Mouse (Mus musculus): ENCODE results near the gene Cacna2d2. TPM values are rescaled to one million over a fixed set of nuclear protein-coding genes. Genes with fewer than 3 reads are reported as not detected.

Gene Cacna2d2
- total and polyA plus RNA-seq, 3 experiments = 0.67 TPM; not detected in 2

- no peak for TF ChIP-seq RAD21 (IDR thresholded peaks at IDR 0.05; ENCODE audit: low read depth, low read length)
Observed at GRCm38 (mm10) chr9:107554319-107554825, 155.0 kb downstream of the Cacna2d2 start (continued).

- no peaks in the 10 kb centered on the region for H3K9me3 ChIP-seq (replicated peaks; ENCODE audit: insufficient read depth, low read length)
- H3K36me3 ChIP-seq (ENCODE audit: control insufficient read depth in 1 of 2, insufficient read depth in 2 of 2, low read length in 2 of 2) = peaks cover 7 to 29% of the 10 kb centered on the region in 2 experiments; a peak in 3 of 4 replicates
- no peaks in the 10 kb centered on the region for H3K27me3 ChIP-seq (ENCODE audit: control insufficient read depth in 1 of 2, insufficient read depth in 2 of 2, low read length in 2 of 2)
- peak overlapping the region; percentile 94 for H3K9ac ChIP-seq (ENCODE audit: control insufficient read depth, low read depth, low read length, poor library complexity, severe bottlenecking)
- peak overlapping the region; percentile 82 to 91 for H3K4me3 ChIP-seq (ENCODE audit: control insufficient read depth in 1 of 2, insufficient read depth in 1 of 2, low read depth in 2 of 2, low read length in 2 of 2)
- peaks cover 10 to 33% of the 10 kb centered on the region in 2 experiments for H3K4me1 ChIP-seq (ENCODE audit: control insufficient read depth in 1 of 2, insufficient read depth in 2 of 2, low read length in 2 of 2)
- TF ChIP-seq MAZ (IDR thresholded peaks at IDR 0.05; ENCODE audit: low read depth, low read length) (no peak), SIN3A (IDR thresholded peaks at IDR 0.05; ENCODE audit: low read length) (peak; percentile 25; the same call in 1 of the 2 replicates), RCOR1 (IDR thresholded peaks at IDR 0.05; ENCODE audit: low read depth, low read length) (peak; percentile 55; the same call in 1 of the 2 replicates), MEF2A (IDR thresholded peaks at IDR 0.05; ENCODE audit: extremely low read depth, insufficient replicate concordance, low read depth, low read length, poor library complexity, severe bottlenecking) (no peak), RAD21 (IDR thresholded peaks at IDR 0.05; ENCODE audit: low read depth, low read length) (no peak)
- peak; percentile 84 for DNase-seq (ENCODE audit: low read depth, low spot score)
- peaks cover 35% of the 10 kb centered on the region for H3K79me2 ChIP-seq (ENCODE audit: control insufficient read depth, insufficient read depth, low read length, poor library complexity)
- H3K27ac ChIP-seq (ENCODE audit: control insufficient read depth, low read depth, low read length) = peak overlapping the region; percentile 90
Observed at GRCm38 (mm10) chr9:107555031-107555457, 155.6 kb downstream of the Cacna2d2 start.

DNA sequence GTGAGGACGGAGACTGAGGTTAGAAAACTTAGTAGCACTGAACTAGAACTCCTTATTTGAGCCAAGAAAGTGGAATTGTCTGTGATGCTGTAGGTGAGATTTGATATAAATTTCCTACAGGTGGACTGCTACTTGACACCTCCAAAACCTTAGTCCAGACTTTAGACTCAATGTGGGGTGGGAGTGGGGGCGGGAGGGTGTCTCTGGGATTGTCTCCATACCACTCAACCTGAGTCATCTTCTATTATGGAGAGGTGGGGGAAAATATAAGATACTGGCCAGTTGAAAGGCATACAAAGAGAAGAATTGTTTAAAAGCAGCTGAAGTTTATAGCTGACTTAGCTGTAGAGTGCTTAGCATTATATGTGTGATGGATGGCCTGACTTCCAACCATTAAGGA lies 156.3 kb downstream of the Cacna2d2 start:
- peaks cover 10 to 29% of the 10 kb centered on the region in 2 experiments; a peak in 3 of 4 replicates for H3K36me3 ChIP-seq (ENCODE audit: control insufficient read depth in 1 of 2, insufficient read depth in 2 of 2, low read length in 2 of 2)

DNA sequence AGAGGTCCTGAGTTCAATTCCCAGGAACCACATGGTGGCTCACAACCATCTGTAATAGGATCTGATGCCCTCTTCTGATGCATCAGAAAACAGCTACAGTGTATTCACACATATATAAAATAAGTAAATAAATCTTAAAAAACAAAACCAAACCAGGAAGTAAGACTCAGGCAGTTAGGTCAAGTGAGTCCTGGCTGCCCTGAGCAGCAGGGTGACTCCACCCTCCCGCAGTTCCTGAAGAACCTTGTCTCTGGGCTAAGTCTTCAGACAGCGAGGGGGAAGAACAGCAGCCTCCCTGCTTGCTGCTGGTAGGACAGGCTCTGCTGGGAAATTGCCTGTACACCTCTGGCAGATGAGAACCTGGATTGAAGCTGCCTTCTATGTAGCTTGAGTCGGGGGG lies 156.9 kb downstream of the Cacna2d2 start:
- peak; percentile 50 for DNase-seq (ENCODE audit: low read depth, low spot score)
- H3K4me3 ChIP-seq (ENCODE audit: control insufficient read depth in 1 of 2, insufficient read depth in 1 of 2, low read depth in 2 of 2, low read length in 2 of 2) = peak overlapping the region; percentile 20 to 82; a peak in 3 of 4 replicates
- no peaks in the 10 kb centered on the region for H3K9me3 ChIP-seq (replicated peaks; ENCODE audit: insufficient read depth, low read length)
- peak overlapping the region; percentile 94 for H3K9ac ChIP-seq (ENCODE audit: control insufficient read depth, low read depth, low read length, poor library complexity, severe bottlenecking)
- TF ChIP-seq RAD21 (IDR thresholded peaks at IDR 0.05; ENCODE audit: low read depth, low read length) (no peak), ELF1 (IDR thresholded peaks at IDR 0.05; ENCODE audit: low read depth, low read length) (peak; percentile 70), BHLHE40 (IDR thresholded peaks at IDR 0.05; ENCODE audit: borderline replicate concordance, low read depth, low read length) (no peak)
- peak overlapping the region; percentile 40 for H3K27ac ChIP-seq (ENCODE audit: control insufficient read depth, low read depth, low read length)
- H3K4me1 ChIP-seq (ENCODE audit: control insufficient read depth in 1 of 2, insufficient read depth in 2 of 2, low read length in 2 of 2) = peaks cover 10 to 28% of the 10 kb centered on the region in 2 experiments
- no peaks in the 10 kb centered on the region for H3K27me3 ChIP-seq (ENCODE audit: control insufficient read depth in 1 of 2, insufficient read depth in 2 of 2, low read length in 2 of 2)
- peaks cover 35% of the 10 kb centered on the region for H3K79me2 ChIP-seq (ENCODE audit: control insufficient read depth, insufficient read depth, low read length, poor library complexity)
- peaks cover 10 to 29% of the 10 kb centered on the region in 2 experiments; a peak in 3 of 4 replicates for H3K36me3 ChIP-seq (ENCODE audit: control insufficient read depth in 1 of 2, insufficient read depth in 2 of 2, low read length in 2 of 2)

More for the DNA sequence above, 156.3 kb downstream of the Cacna2d2 start:
- H3K79me2 ChIP-seq (ENCODE audit: control insufficient read depth, insufficient read depth, low read length, poor library complexity) = peaks cover 35% of the 10 kb centered on the region
- H3K4me3 ChIP-seq (ENCODE audit: control insufficient read depth in 1 of 2, insufficient read depth in 1 of 2, low read depth in 2 of 2, low read length in 2 of 2) = peak overlapping the region; percentile 82 to 91
- no peaks in the 10 kb centered on the region for H3K27me3 ChIP-seq (ENCODE audit: control insufficient read depth in 1 of 2, insufficient read depth in 2 of 2, low read length in 2 of 2)
- TF ChIP-seq CHD1 (IDR thresholded peaks at IDR 0.05; ENCODE audit: low read depth, low read length) = 0 out of 2 replicates have a peak, but pooled peaks have one; percentile 22
- TF ChIP-seq POLR2AphosphoS2 (IDR thresholded peaks at IDR 0.05; ENCODE audit: low read length) = no peak
- H3K4me1 ChIP-seq (ENCODE audit: control insufficient read depth in 1 of 2, insufficient read depth in 2 of 2, low read length in 2 of 2) = peaks cover 10 to 33% of the 10 kb centered on the region in 2 experiments
- DNase-seq (ENCODE audit: low read depth, low spot score) = no peak
- peak overlapping the region; percentile 94 for H3K9ac ChIP-seq (ENCODE audit: control insufficient read depth, low read depth, low read length, poor library complexity, severe bottlenecking)
- H3K9me3 ChIP-seq (replicated peaks; ENCODE audit: insufficient read depth, low read length) = no peaks in the 10 kb centered on the region
- peak overlapping the region; percentile 90 for H3K27ac ChIP-seq (ENCODE audit: control insufficient read depth, low read depth, low read length)
